Mouse (Mus musculus): ENCODE data around the gene Pcbp3.

DNA sequence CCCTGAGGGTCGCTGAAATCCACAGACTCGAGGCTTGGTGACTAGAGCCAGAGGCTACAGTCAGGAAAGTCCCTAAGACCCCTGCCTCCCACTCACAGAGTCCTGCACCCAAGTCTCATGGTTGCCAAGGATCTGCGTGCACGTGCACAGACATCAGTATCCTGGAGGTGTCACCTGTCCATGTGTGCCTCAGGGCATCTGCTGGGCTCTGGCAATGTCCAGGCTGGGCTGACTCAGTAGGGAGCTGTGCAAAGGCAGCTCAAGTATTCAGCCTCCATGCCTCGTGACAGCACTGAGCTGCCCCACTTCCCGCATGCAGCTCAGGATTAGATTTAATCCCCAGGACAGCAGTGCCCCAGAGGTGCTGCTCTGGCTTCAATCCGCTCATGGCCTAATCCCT is 145.3 kb downstream of the Pcbp3 start:
- TF ChIP-seq CTCF (IDR thresholded peaks at IDR 0.05; ENCODE audit: extremely low read depth, insufficient read length, insufficient replicate concordance, low read depth, low read length) = no peak
- no peak for TF ChIP-seq POLR2A (IDR thresholded peaks at IDR 0.05; ENCODE audit: low read depth, low read length)
